Mouse (Mus musculus): ENCODE measurements around the gene Il2ra.
"Not testable (repeated sequence)": the region's sequence is repeated elsewhere in the genome, so short reads cannot be mapped to it uniquely, and the experiment has no call there.

Gene Il2ra

DNA sequence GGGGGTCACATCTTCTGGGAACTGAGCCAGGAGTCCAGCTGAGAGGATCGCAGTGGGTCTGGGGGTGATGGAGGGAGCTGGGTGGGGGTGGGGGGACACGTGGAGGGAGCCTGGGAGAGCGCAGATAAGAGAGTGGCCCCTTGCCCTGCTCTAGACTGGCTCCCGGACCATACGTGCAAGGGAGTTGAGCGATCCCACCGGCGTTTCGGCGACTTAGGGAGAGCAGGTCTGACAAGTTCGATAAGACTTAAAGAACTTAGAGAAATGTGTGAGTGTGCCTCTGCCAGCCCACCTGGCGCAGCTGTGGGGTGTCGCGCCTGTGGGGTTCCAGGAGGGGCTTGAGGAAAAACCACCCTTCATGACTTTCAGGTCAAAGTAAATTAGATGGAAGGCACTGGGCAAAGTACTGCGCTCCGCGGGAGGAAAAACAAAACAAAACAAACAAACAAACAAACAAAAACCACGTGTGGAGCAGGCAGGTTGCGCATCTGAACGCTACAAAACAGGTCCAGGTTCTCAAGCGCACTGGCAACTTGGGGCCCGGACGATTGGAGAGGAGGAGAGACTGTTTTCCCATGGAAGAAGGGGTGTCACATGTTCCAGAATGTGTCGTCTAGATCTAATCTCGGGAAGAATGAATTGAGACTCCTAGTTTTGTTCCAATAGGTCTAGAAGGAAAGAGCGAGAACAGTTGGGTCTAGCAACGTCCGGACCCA is 63.6 kb downstream of the Il2ra start:
- no peak for DNase-seq

GRCm38 (mm10) chr2:11706746-11707065 is 64.1 kb downstream of the Il2ra start:
- DNase-seq, result no peak

DNA sequence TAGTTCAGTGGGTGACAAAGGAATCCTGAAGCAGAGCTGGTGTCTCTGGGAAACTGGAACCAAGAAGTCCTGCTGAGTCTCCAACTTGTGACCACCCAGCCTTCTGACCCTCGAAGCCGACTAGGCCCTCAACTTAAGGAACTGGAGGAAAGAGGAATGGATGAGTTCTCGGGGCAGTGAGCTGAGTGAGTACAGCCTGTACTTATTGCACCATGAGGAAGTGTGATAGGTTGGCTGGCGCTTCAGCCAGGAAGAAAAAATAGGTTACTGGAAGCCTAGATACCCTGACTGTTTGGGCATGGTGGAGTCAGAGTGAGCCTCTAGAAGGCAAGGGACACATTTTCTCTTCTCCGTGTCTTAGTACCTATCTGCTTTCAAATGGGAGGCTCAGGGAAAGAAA is 65.9 kb downstream of the Il2ra start:
- no peak for DNase-seq

DNA sequence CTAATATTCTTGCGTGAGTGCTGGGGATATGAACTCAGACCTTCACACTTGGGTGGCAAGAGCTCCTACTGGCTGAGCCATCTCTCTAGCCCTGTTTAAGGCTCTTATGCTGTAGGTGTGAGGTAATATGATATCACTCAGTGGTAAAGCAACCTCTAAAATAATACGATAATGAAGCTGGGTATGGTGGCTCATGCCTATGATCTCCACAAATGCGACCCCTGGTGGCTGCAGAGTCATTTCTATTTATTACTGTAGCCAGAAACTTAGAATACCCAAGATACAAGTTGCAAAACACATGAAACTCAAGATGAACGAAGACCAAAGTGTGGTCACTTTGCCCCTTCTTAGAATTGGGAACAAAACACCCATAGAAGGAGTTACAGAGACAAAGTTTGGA is 67.5 kb downstream of the Il2ra start:
- DNase-seq, result not testable (repeated sequence)

GRCm38 (mm10) chr2:11712483-11712990 is 69.9 kb downstream of the Il2ra start:
- DNase-seq, result no peak

DNA sequence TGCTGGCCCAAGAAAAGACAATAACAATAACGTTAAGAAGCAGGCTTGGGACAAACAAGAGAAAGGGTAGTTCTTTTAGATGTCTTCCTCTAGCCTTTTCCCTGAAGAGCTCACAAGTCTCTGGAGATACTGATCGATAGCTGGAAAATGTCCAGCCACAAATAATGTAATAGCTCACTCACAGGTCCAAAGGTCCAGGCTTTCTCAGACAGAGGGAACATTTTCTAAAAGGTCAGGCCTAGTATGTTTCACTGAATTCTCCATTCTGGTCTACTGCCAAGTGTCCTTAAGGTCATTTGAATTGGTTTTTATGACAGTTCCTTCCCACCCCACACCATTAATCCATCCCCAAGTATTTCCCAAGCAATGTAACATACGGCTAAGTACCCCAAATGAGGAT is 70.4 kb downstream of the Il2ra start:
- no peak for DNase-seq

DNA sequence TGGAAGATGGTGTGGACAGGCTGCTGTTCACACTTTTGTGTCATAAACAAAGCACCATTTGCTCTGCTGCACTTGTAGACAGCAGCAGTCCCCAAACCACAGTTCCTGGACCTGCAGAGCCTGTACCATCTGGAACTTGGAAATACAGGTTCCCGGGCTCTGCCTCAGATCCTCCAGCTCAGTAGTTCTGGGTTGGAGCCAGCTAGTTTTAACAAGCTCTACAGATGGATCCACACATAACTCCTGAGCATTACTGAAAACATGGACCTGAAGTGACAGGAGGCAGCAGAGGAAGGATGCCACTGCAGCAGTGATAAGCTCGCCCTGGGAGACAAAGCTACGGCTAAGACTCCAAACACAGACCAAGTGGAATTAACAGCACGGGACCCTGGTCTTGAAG is 71.9 kb downstream of the Il2ra start:
- no peak for DNase-seq

GRCm38 (mm10) chr2:11718573-11718972 is 76.0 kb downstream of the Il2ra start:
- DNase-seq, result no peak

DNA sequence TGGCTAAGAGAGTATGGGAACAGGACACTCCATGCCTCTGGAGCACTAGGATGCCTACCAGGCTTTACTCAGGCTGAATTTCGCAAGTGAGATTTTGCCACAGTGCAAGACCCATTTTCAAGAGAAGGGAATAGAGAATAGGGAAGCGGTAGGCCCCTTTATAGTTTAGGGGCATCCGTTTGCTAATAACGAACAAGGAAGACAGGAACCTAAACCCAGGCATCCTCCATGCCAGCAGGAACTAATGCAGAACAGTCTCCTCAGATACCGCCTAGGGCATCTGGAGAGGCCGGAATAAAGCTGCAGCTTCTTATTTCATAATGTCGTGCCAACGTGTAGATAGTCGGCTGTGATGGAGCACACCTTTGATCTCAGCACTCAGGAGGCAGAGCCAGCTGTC is 80.0 kb downstream of the Il2ra start:
- DNase-seq, result no peak

GRCm38 (mm10) chr2:11727574-11727973 is 85.0 kb downstream of the Il2ra start:
- DNase-seq, result no peak

DNA sequence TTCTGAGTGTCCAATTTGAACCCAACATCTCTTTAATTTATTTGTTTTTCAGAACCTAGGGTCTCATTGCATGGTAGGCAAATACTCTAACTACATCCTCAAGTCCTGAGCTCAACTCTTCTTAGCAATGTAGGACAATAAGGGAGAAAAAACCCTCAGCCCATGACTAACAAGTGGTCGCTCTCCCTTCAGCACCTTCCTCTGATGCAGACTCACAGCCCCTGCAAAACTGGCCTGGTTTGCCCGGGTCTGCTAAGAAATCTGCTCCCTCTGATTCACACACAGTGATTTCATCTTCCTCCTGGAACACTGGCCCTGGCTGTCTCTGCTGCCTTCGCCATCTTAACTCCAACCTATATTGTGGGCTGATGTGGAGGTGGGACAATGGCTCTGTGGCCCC is 86.5 kb downstream of the Il2ra start:
- DNase-seq, result no peak

DNA sequence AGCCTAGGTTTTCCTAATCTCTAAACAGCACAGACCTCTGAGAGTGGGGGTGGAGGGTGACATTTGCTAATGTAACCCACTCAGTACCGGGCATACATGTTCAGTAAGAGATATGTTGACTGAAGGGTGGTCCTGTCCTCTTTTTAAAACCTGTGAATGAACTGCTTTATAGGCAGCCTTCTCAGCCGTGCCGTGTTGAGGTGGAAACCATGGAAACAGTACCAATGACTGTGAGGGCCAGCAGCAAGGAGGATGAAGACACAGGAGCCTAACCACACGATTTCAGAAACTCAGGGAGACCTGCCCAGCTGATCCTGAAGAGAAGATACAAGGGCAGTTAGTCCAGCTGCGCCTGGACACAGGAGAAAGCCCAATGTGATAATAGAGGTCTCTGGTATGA is 90.4 kb downstream of the Il2ra start:
- DNase-seq, result no peak

GRCm38 (mm10) chr2:11735853-11736252 is 93.2 kb downstream of the Il2ra start:
- no peak for DNase-seq

DNA sequence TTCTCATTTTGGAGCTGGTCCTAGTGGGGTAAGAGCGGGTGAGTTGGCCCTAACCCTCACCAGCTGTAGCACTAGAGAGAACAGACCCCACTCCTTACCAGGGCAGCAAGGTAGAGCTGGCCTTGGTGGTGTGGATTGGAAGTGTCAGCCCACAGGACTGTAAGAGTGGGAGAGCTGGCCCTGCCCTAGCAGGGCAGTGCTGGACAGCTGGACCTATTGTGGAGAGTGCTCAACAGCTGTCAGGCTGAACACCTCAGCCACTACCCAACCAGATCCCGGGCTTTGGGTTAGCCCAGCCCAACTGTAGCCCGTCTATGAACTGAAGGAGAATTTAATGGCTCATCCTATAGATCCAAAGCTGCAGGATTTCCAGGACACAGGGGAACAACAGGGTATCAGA is 96.2 kb downstream of the Il2ra start:
- no peak for DNase-seq

- no peak for DNase-seq
Measured at GRCm38 (mm10) chr2:11739516-11740051, 97.0 kb downstream of the Il2ra start.

Measured in cerebellum, adult 11-12 months (tissue).